Mouse (Mus musculus) central nervous system, embryonic 14 days (tissue): ENCODE measurements around the gene Rhcg. TPM values are rescaled to one million over a fixed set of nuclear protein-coding genes. Genes with fewer than 3 reads are reported as not detected.

ENCODE experiments used
- polyA plus RNA-seq: library from polyadenylated mRNA; depleted of rRNA; stranded (reverse); fragments of >200 nt; gene quantifications from 2 replicates; pipeline ENCODE4 v1.2.3, GENCODE M21; 2012; rRNA removed

Rhcg gene
- polyA plus RNA-seq = 3.4 and 3.7 TPM in 2 replicates

DNA sequence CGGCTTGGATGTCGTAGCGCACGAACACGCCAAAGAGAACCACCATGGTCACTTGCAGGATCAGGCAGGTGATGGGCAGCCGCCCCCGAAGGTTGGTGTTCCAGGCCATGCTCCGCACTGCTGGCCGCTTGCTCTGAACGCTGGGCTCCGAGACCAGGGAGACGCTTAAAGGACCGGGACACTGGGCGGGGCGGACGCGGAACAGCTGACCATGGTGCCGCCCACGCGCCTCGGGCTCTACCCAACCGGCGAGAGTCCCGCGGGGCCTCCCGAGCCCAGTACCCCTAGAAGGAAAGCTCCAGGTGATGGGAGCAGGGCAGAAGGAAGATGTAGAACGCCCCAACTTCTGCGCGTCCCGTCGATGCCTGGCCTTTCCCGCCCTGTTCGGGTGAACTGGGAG, at the start of gene Rhcg:
Gene Rhcg (minus strand): TSS at position 240 of the 400 bp plus-strand sequence.

GRCm38 (mm10) chr7:79659578-79660290, 42.3 kb upstream of the Rhcg start, which contains the start of gene Ticrr:
Gene Ticrr (plus strand): TSS chr7:79660196.

Other genes starting within 250 kb of the Rhcg start
- gene Rlbp1, start 230.6 kb downstream of the Rhcg start, polyA plus RNA-seq = 27.0 and 45.6 TPM in 2 replicates
- gene Fanci, start 225.7 kb downstream of the Rhcg start, polyA plus RNA-seq = 3.9 and 5.5 TPM in 2 replicates
- 50.3 and 54.1 TPM in 2 replicates for gene Polg, start 151.3 kb downstream of the Rhcg start, polyA plus RNA-seq
- 4.1 and 4.8 TPM in 2 replicates for gene Ticrr, start 42.5 kb upstream of the Rhcg start, polyA plus RNA-seq
- 7.0 and 7.3 TPM in 2 replicates for gene Kif7, start 98.1 kb upstream of the Rhcg start, polyA plus RNA-seq
- 0.12 and 0.20 TPM in 2 replicates for gene Plin1, start 115.2 kb upstream of the Rhcg start, polyA plus RNA-seq
- gene Pex11a, start 125.5 kb upstream of the Rhcg start, polyA plus RNA-seq = 12.4 and 14.1 TPM in 2 replicates
- 0.29 and 0.41 TPM in 2 replicates for gene Wdr93, start 125.5 kb upstream of the Rhcg start, polyA plus RNA-seq
- 0.05 and 0.07 TPM in 2 replicates for gene Mesp1, start 176.1 kb upstream of the Rhcg start, polyA plus RNA-seq
- 0.90 and 1.2 TPM in 2 replicates for gene Mesp2, start 193.1 kb upstream of the Rhcg start, polyA plus RNA-seq
- 5.1 and 9.9 TPM in 2 replicates for gene Anpep, start 243.4 kb upstream of the Rhcg start, polyA plus RNA-seq